ENCODE assay signal across 8 mouse cellular contexts in genomic region chr3:121390724-121391123, GRCm38 (mm10). TPM values are rescaled to one million over a fixed set of nuclear protein-coding genes. Genes with fewer than 3 reads are reported as not detected.
DNase-seq lines count a peak whose midpoint lies in the region; ATAC-seq and TF ChIP-seq lines count a peak whose summit lies in the region.

No protein-coding gene starts in this region.

- ATAC-seq in liver, postnatal 0 days, result no peak
- ATAC-seq in lung, embryonic 16.5 days (ENCODE audit: low read depth), result peak; percentile 62
- ATAC-seq in stomach, postnatal 0 days (ENCODE audit: low FRiP score, low TSS enrichment), result peak; percentile 65; the same call in 1 of the 2 replicates
- ATAC-seq in monocyte, adult 5-6 weeks (replicated peaks; ENCODE audit: insufficient number of reproducible peaks, low FRiP score, low TSS enrichment, poor library complexity, severe bottlenecking), result no peak

- intact Hi-C loops in heart, postnatal 14 days (cut with DNase I), result no loop called here
- intact Hi-C loops in left cerebral cortex, adult 2 months (cut with DNase I), result no loop called here

- no peaks in the 10 kb centered on the region for H3K9me3 ChIP-seq in liver, postnatal 0 days (ENCODE audit: low read length)
- no peaks in the 10 kb centered on the region for H3K9me3 ChIP-seq in lung, embryonic 16.5 days (ENCODE audit: control insufficient read depth, low read length)
- H3K9me3 ChIP-seq in stomach, postnatal 0 days (ENCODE audit: control insufficient read depth, low read length), result no peaks in the 10 kb centered on the region

- no peak overlapping the region for H3K4me2 ChIP-seq in liver, postnatal 0 days (ENCODE audit: low read depth, low read length)
- peak overlapping the region; percentile 42 for H3K4me2 ChIP-seq in lung, embryonic 16.5 days (ENCODE audit: low read depth, low read length)
- H3K4me2 ChIP-seq in stomach, postnatal 0 days (replicated peaks; ENCODE audit: low read depth), result peak overlapping the region; percentile 28; the same call in 1 of the 2 replicates

- H3K9ac ChIP-seq in liver, postnatal 0 days (replicated peaks), result no peak overlapping the region
- no peak overlapping the region for H3K9ac ChIP-seq in lung, embryonic 16.5 days (ENCODE audit: low read length)
- no peak overlapping the region for H3K9ac ChIP-seq in stomach, postnatal 0 days (ENCODE audit: low read length)

- no peak for TF ChIP-seq EP300 in liver, postnatal 0 days (IDR thresholded peaks at IDR 0.05; ENCODE audit: low read depth)
- no peak for TF ChIP-seq EP300 in stomach, postnatal 0 days (optimal IDR thresholded peaks at IDR 0.05)

- no peak overlapping the region for H3K27ac ChIP-seq in liver, postnatal 0 days (ENCODE audit: low read depth)
- H3K27ac ChIP-seq in lung, embryonic 16.5 days (ENCODE audit: low read length), result peak overlapping the region; percentile 48
- peak overlapping the region; percentile 73 for H3K27ac ChIP-seq in stomach, postnatal 0 days (replicated peaks)
- H3K27ac ChIP-seq in left cerebral cortex, adult 2 months, result no peak overlapping the region

- H3K27me3 ChIP-seq in liver, postnatal 0 days (ENCODE audit: insufficient read depth, low read length), result no peaks in the 10 kb centered on the region
- no peaks in the 10 kb centered on the region for H3K27me3 ChIP-seq in lung, embryonic 16.5 days (ENCODE audit: control insufficient read depth, insufficient read depth, low read depth, low read length)
- H3K27me3 ChIP-seq in stomach, postnatal 0 days (ENCODE audit: control insufficient read depth, insufficient read depth, low read length), result no peaks in the 10 kb centered on the region

- DNase-seq in liver, result peak; percentile 9
- DNase-seq in liver, postnatal 0 days, result no peak
- peak; percentile 28 to 32 for DNase-seq in heart, postnatal 14 days
- no peak for DNase-seq in stomach, postnatal 0 days (ENCODE audit: low spot score)
- no peak for DNase-seq in spleen, postnatal 4 days (ENCODE audit: low spot score in 2 of 2)
- no peak for DNase-seq in left cerebral cortex, adult 2 months (ENCODE audit: extremely low spot score in 1 of 2, low spot score in 2 of 2)

- TF ChIP-seq CTCF in liver, postnatal 0 days (IDR thresholded peaks at IDR 0.05; ENCODE audit: low read depth), result no peak
- TF ChIP-seq CTCF in stomach, postnatal 0 days (IDR thresholded peaks at IDR 0.05; ENCODE audit: low read depth), result no peak
- TF ChIP-seq CTCF in left cerebral cortex, adult 2 months (IDR thresholded peaks at IDR 0.05), result no peak

- no peaks in the 10 kb centered on the region for H3K4me1 ChIP-seq in liver, postnatal 0 days (ENCODE audit: insufficient read depth)
- peaks cover 13% of the 10 kb centered on the region for H3K4me1 ChIP-seq in lung, embryonic 16.5 days (replicated peaks; ENCODE audit: control insufficient read depth, insufficient read depth, low read length)
- H3K4me1 ChIP-seq in stomach, postnatal 0 days (replicated peaks; ENCODE audit: control insufficient read depth, insufficient read depth), result no peaks in the 10 kb centered on the region

- H3K36me3 ChIP-seq in liver, postnatal 0 days (replicated peaks; ENCODE audit: insufficient read depth, low read length), result no peaks in the 10 kb centered on the region
- H3K36me3 ChIP-seq in lung, embryonic 16.5 days (ENCODE audit: control insufficient read depth, insufficient read depth, low read length), result no peaks in the 10 kb centered on the region
- H3K36me3 ChIP-seq in stomach, postnatal 0 days (ENCODE audit: control insufficient read depth, insufficient read depth, low read length), result no peaks in the 10 kb centered on the region

- no peak overlapping the region for H3K4me3 ChIP-seq in liver, postnatal 0 days (ENCODE audit: low read depth, low read length)
- no peak overlapping the region for H3K4me3 ChIP-seq in lung, embryonic 16.5 days (ENCODE audit: low read length)
- H3K4me3 ChIP-seq in stomach, postnatal 0 days (ENCODE audit: low read depth, low read length), result no peak overlapping the region
- H3K4me3 ChIP-seq in left cerebral cortex, adult 2 months, result no peak overlapping the region

- 69% methylated on average over 6 of the region's 7 CpGs for WGBS in liver, postnatal 0 days (ENCODE audit: insufficient replicate concordance)
- WGBS in lung, embryonic 16.5 days, result 29% methylated on average over 7 of the region's 7 CpGs
- WGBS in stomach, postnatal 0 days, result 37% methylated on average over 7 of the region's 7 CpGs

RNA-seq across cellular contexts. Expression of gene Cnn3, which starts 35.6 kb away (rescaled TPM):
- polyA plus RNA-seq in liver, postnatal 0 days (2015; fragmentation: Nextera tagmentation; extraction: Ambion mirVana), result 128 and 143 TPM in 2 replicates
- total RNA-seq in heart, postnatal 14 days (2021), result 10 to 100 TPM; 68.1 to 74.9 TPM
- 522 and 562 TPM in 2 replicates for polyA plus RNA-seq in lung, embryonic 16.5 days (2015; fragmentation: Nextera tagmentation; extraction: Ambion mirVana)
- 280 and 301 TPM in 2 replicates for polyA plus RNA-seq in stomach, postnatal 0 days (2015; fragmentation: Nextera tagmentation; extraction: Ambion mirVana)
- 5.2 to 37.7 TPM (median 7.7 TPM) in 3 replicates for total RNA-seq in monocyte, adult 5-6 weeks (2017)
- total RNA-seq in left cerebral cortex, adult 2 months (2021), result 10 to 100 TPM; 61.0 to 64.7 TPM

Comparison
In these comparisons a context has a peak if more than half of its experiments do, and no peak if none do; other contexts are left out.
1. DNase-seq: peak in liver (single experiment) and heart, postnatal 14 days (2 of 2); none in liver, postnatal 0 days (single experiment), stomach, postnatal 0 days (single experiment), spleen, postnatal 4 days (0 of 2) and left cerebral cortex, adult 2 months (0 of 2).
2. ATAC-seq: peak in lung, embryonic 16.5 days (single experiment) and stomach, postnatal 0 days (single experiment); none in liver, postnatal 0 days (single experiment) and monocyte, adult 5-6 weeks (single experiment).
3. H3K27ac ChIP-seq: peak in lung, embryonic 16.5 days (single experiment) and stomach, postnatal 0 days (single experiment); none in liver, postnatal 0 days (single experiment) and left cerebral cortex, adult 2 months (single experiment).